Mouse (Mus musculus) E14TG2a.4 (cell line): ENCODE measurements around the gene Kctd17.

Source experiments
- H3K27me3 ChIP-seq: 2 replicates; pipeline ENCODE4 v1.6.1; 2014; ENCODE audit warnings: low read length, control low read depth; ENCODE audit not compliant: insufficient read depth
- H3K36me3 ChIP-seq: 2 replicates; pipeline ENCODE4 v1.6.1; 2014; ENCODE audit warnings: low read length, control low read depth; ENCODE audit not compliant: insufficient read depth
- H3K4me1 ChIP-seq: replicated peaks from 2 replicates; pipeline ENCODE4 v1.6.1; 2014; ENCODE audit warnings: low read depth, low read length, control low read depth
- H3K4me3 ChIP-seq: replicated peaks from 2 replicates; pipeline ENCODE4 v1.5.1; 2014; ENCODE audit warnings: mild to moderate bottlenecking, low read length
- H3K9me3 ChIP-seq: 2 replicates; pipeline ENCODE4 v1.6.1; 2014; ENCODE audit warnings: low read length, control low read depth
- CTCF ChIP-seq: conservative IDR thresholded peaks from 2 replicates; pipeline ENCODE4 v1.5.1; 2014; ENCODE audit warnings: low read length
- NANOG ChIP-seq: IDR thresholded peaks from 2 replicates; pipeline ENCODE4 v1.6.1; 2014; ENCODE audit warnings: borderline replicate concordance, low read length, mixed read lengths
- POU5F1 ChIP-seq: IDR thresholded peaks from 2 replicates; pipeline ENCODE4 v1.6.1; 2014; ENCODE audit warnings: low read length, borderline replicate concordance

Kctd17 gene

DNA sequence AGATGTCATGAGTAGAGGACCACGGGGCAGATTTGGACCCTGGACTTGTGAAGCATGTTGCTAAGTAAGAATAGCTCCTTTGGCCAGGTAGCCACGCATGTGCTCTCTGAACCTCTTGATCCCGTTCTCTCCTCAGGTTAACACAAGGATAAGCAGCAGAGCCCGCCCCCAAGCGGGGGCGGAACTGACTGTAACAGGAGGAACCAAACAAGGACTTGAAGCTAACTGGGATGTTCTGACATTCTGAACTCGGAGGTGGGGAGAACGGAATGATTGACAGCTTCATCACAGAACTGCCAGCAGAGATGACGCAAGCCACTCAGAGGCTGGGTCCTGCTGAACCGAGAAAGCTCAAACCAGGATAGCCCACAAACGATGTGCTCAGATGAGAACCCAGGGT is 3.9 kb upstream of the Kctd17 start:
- no peaks in the 10 kb centered on the region for H3K9me3 ChIP-seq
- no peaks in the 10 kb centered on the region for H3K36me3 ChIP-seq
- no peak for TF ChIP-seq CTCF
- TF ChIP-seq POU5F1, result no peak
- TF ChIP-seq NANOG, result no peak
- H3K27me3 ChIP-seq, result peaks cover 21% of the 10 kb centered on the region
- peak overlapping the region; percentile 7; the same call in 1 of the 2 replicates for H3K4me3 ChIP-seq
- peaks cover 47% of the 10 kb centered on the region for H3K4me1 ChIP-seq

DNA sequence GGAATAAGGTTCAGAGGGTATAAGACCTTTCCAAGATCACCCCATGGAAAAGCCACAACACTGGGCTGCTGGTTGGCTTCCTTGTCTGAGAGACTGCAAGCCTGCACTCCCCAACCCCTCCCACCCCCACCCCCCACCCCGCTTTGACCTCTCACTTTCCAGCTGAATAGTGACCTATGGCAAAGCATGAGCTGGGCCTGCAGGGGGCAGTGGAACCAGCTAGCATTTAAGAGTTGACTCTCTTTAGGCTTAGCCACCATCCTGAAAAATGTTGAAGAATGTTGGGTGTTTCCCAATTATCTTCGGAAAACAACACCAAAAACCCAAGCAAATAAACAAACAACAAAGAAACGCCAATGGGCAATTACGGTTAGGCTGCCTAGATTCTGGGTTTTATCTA is 3.1 kb upstream of the Kctd17 start:
- TF ChIP-seq NANOG (no peak), CTCF (no peak), POU5F1 (no peak)
- Histone ChIP-seq H3K36me3 (peaks cover 3% of the 10 kb centered on the region), H3K4me3 (peak overlapping the region; percentile 7; the same call in 1 of the 2 replicates), H3K4me1 (peaks cover 54% of the 10 kb centered on the region), H3K27me3 (peaks cover 19% of the 10 kb centered on the region), H3K9me3 (no peaks in the 10 kb centered on the region)

DNA sequence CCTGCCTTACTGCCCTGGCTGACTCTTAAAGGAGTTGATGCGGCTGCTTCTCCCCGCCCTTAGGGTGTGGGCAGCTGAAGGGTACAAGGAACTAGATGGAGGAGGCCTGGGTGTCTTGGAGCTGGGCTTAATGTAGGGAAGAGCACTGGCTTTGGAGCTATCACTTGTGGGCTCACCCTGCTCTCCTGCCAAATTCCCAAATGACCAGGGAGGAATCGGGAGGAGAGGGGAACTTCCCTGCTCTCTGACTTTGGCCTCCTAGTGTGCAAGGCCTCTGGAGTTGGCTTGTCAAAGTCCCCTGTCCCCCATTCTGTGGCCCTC is 735 bp downstream of the Kctd17 start:
- Histone ChIP-seq H3K4me1 (peaks cover 76% of the 10 kb centered on the region), H3K4me3 (peak overlapping the region; percentile 88), H3K36me3 (peaks cover 39% of the 10 kb centered on the region), H3K27me3 (peaks cover 10% of the 10 kb centered on the region; the same call in 1 of the 2 replicates), H3K9me3 (no peaks in the 10 kb centered on the region)
- no peak for TF ChIP-seq CTCF
- TF ChIP-seq POU5F1, result no peak
- TF ChIP-seq NANOG, result no peak

DNA sequence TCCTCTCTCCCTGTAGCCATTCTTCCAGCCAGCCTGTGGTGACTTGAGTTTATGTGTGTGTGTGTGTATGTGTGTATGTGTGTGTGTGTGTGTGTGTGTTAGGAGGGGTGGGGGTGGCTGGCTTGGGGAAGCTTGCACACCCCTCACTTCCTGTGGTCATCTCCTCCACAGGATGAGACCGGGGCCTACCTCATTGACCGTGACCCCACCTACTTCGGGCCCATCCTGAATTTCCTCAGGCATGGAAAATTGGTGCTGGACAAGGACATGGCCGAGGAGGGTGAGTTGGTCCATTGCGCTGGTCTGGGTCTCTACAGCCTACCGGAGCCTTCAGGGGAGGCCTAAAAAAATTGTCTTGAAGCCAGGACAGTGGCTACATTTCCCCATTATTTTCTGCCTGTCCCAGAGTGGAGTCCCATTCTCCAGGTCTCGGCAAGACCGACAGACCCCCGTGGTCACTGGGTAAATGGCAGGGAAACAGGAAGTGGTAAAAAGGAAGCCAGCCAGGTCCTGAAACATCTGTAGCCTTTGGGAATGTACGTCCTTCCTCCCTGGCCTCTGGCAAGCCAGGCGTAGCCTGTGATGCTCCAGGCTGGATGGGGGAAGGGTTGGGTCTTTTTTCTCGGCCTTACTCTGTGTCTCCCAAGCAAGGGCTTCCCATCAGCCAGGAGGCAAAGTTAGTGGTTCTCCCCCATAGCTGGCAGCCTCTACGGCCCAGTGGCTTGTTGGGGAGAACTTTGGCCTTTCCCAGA is 1.7 kb downstream of the Kctd17 start:
- peaks cover 44% of the 10 kb centered on the region for H3K36me3 ChIP-seq
- peaks cover 76% of the 10 kb centered on the region for H3K4me1 ChIP-seq
- peaks cover 10% of the 10 kb centered on the region; the same call in 1 of the 2 replicates for H3K27me3 ChIP-seq
- no peak overlapping the region for H3K4me3 ChIP-seq
- TF ChIP-seq CTCF (no peak), NANOG (no peak), POU5F1 (no peak)
- no peaks in the 10 kb centered on the region for H3K9me3 ChIP-seq

DNA sequence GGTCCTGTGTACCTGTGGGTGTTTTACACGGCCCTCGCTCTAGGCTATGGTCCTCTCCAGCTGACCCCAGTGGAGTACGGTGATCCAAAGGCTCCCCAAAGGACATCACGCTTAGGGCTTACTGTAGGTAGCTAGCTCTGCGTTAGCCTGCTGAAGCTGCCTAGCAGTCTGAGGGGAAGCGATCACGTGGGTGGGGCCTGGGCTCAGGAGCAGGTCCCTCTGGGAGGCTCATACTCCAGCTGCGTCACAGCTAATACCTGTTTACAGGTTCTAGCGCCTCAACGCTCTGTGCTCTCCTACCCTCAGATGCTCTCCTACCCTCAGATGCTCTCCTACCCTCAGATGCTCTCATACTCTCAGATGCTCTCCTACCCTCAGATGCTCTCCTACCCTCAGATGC is 2.5 kb downstream of the Kctd17 start:
- H3K27me3 ChIP-seq, result peaks cover 15% of the 10 kb centered on the region
- H3K36me3 ChIP-seq, result peaks cover 52% of the 10 kb centered on the region
- H3K9me3 ChIP-seq, result no peaks in the 10 kb centered on the region
- peaks cover 77% of the 10 kb centered on the region for H3K4me1 ChIP-seq
- H3K4me3 ChIP-seq, result no peak overlapping the region
- TF ChIP-seq POU5F1, result no peak
- TF ChIP-seq CTCF, result no peak
- TF ChIP-seq NANOG, result no peak

DNA sequence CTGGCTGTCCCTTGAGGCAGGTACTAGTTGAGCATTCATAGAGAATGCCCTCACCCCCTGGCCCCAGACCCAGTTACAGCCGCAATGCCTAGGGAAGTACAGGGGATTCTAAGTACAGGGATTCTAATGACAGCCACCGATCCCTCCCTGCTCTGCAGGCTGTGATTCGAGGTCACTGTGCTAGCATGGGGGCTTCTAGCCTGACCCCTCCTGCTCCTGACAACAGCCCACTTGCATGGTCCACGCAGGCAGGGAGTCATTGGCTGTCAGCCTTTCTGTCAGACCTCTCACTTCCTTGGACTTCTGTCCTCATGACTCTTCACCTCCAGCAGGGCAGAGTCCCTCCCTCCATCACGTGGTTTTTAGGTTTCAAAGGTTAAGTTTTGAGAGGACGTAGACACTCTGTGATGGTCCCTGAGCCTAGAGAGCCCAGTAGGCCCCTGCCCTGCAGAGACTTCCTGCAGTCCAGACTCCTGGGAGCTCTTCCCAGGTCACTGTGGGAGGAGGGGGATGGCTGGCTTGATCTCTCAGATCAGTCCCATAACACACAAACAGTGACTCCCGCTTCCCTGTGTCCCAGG is 3.3 kb downstream of the Kctd17 start:
- H3K36me3 ChIP-seq, result peaks cover 56% of the 10 kb centered on the region
- H3K27me3 ChIP-seq, result peaks cover 17% of the 10 kb centered on the region
- no peak for TF ChIP-seq CTCF
- no peak overlapping the region for H3K4me3 ChIP-seq
- H3K4me1 ChIP-seq, result peaks cover 85% of the 10 kb centered on the region
- H3K9me3 ChIP-seq, result no peaks in the 10 kb centered on the region

DNA sequence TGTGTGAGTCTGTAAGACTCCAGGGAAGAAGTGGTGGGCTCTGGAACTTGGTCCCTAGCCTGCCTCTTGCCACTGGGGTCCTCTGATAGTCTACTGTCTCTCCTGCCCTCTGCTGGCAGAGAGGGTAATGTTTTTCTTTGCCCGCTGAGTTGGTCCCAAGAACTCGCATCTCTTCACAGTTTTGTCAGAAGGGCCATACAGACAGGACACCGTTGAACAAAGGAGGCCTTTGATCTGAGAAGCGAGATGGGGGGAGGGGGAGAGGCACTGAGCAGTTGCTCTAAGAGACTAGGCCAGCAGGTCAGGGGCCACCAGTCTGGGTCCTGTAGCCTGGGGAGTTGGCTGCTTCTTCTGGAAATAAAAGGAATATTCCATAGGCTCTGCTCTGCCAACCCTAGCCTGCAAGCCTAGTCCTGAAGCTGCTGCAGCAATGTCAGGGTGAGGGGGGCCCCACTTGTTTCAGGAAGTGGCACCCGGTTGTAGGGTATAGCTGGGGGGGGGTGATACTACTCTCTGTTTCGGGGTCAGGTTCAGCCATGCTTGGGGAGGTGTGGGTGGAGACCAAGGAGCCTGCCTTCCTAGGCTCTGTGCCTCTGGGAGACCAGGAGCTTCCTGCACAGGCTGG is 6.6 kb downstream of the Kctd17 start:
- Histone ChIP-seq H3K36me3 (peaks cover 55% of the 10 kb centered on the region), H3K4me1 (peaks cover 94% of the 10 kb centered on the region), H3K4me3 (no peak overlapping the region; the same call in 1 of the 2 replicates), H3K9me3 (no peaks in the 10 kb centered on the region), H3K27me3 (peaks cover 10% of the 10 kb centered on the region; the same call in 1 of the 2 replicates)
- TF ChIP-seq POU5F1 (no peak), CTCF (peak; percentile 45), NANOG (no peak)

DNA sequence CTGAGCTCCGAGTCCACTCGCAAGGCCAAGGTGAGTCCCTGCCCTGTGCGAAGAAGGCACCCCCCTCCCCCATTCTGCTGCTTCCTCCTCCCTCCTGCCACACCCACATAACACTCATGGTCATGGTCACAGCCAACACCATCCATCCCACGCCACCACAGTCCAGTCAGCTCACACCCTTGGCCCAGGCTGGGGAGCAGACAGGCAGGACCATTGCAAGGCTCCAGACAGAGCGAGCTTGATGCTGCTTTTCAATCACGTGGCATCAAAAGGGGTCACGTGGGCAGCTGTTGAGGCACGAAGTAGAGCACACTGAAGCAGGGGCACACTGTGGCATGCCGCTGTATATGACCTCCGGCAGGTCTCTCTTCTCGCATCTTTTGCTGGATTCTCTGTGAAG is 7.3 kb downstream of the Kctd17 start:
- TF ChIP-seq NANOG (no peak), POU5F1 (no peak), CTCF (no peak)

More for the DNA sequence above, 7.3 kb downstream of the Kctd17 start:
- no peaks in the 10 kb centered on the region for H3K9me3 ChIP-seq
- peaks cover 52% of the 10 kb centered on the region for H3K36me3 ChIP-seq
- peaks cover 10% of the 10 kb centered on the region; the same call in 1 of the 2 replicates for H3K27me3 ChIP-seq
- peak overlapping the region; percentile 72; the same call in 1 of the 2 replicates for H3K4me3 ChIP-seq
- peaks cover 88% of the 10 kb centered on the region for H3K4me1 ChIP-seq
